15 mouse cellular contexts compared by ENCODE assay signal in genomic region chr5:127339016-127339435, GRCm38 (mm10).
DNase-seq lines count a peak whose midpoint lies in the region; ATAC-seq and TF ChIP-seq lines count a peak whose summit lies in the region.
"Had no signal": no experiment of that assay in that cellular context is flagged by ENCODE, and none has a peak within 500 bp of the region (broad histone marks: within the 10 kb centered on the region; RNA-seq: fewer than 3 reads in every experiment).

No protein-coding gene starts in this region.

- no peak overlapping the region for H3K9ac ChIP-seq in kidney, postnatal 0 days (ENCODE audit: low read depth, low read length)
- H3K9ac ChIP-seq in midbrain, embryonic 13.5 days (replicated peaks) = no peak overlapping the region
- H3K9ac ChIP-seq: liver, embryonic 15.5 days had no signal

- no peaks in the 10 kb centered on the region for H3K36me3 ChIP-seq in kidney, postnatal 0 days (ENCODE audit: insufficient read depth, low read length)
- H3K36me3 ChIP-seq in hindbrain, embryonic 10.5 days = no peaks in the 10 kb centered on the region
- no peaks in the 10 kb centered on the region for H3K36me3 ChIP-seq in midbrain, embryonic 13.5 days
- H3K36me3 ChIP-seq: liver, embryonic 15.5 days had no signal

- H3K9me3 ChIP-seq in kidney, postnatal 0 days (replicated peaks; ENCODE audit: low read length) = no peaks in the 10 kb centered on the region
- H3K9me3 ChIP-seq in hindbrain, embryonic 10.5 days = no peaks in the 10 kb centered on the region
- no peaks in the 10 kb centered on the region for H3K9me3 ChIP-seq in midbrain, embryonic 13.5 days
- H3K9me3 ChIP-seq: liver, embryonic 15.5 days had no signal

- WGBS in kidney, postnatal 0 days = 12% methylated on average over 5 of the region's 5 CpGs
- 2% methylated on average over 5 of the region's 5 CpGs for WGBS in hindbrain, embryonic 10.5 days
- WGBS in midbrain, embryonic 13.5 days = 2% methylated on average over 5 of the region's 5 CpGs

- ATAC-seq in kidney, postnatal 0 days (replicated peaks; ENCODE audit: low FRiP score, low read depth) = no peak
- no peak for ATAC-seq in midbrain, embryonic 13.5 days
- no peak for ATAC-seq in megakaryocyte-erythroid progenitor cell, adult 5-6 weeks (replicated peaks; ENCODE audit: low FRiP score, low TSS enrichment, poor library complexity, severe bottlenecking)

- no peak overlapping the region for H3K4me2 ChIP-seq in kidney, postnatal 0 days (ENCODE audit: low read length)
- no peak overlapping the region for H3K4me2 ChIP-seq in midbrain, embryonic 13.5 days (replicated peaks)
- H3K4me2 ChIP-seq: liver, embryonic 15.5 days had no signal

- no peaks in the 10 kb centered on the region for H3K4me1 ChIP-seq in kidney, postnatal 0 days (replicated peaks; ENCODE audit: insufficient read depth, low read length)
- peaks cover 64% of the 10 kb centered on the region for H3K4me1 ChIP-seq in hindbrain, embryonic 10.5 days (replicated peaks)
- H3K4me1 ChIP-seq in midbrain, embryonic 13.5 days (replicated peaks) = peaks cover 44% of the 10 kb centered on the region
- H3K4me1 ChIP-seq: liver, embryonic 15.5 days had no signal

- DNase-seq in kidney, postnatal 0 days (ENCODE audit: low spot score) = peak; percentile 16
- no peak for DNase-seq in kidney, postnatal 10 days
- DNase-seq in embryo, embryonic 11 days = peak; percentile 60
- DNase-seq in hindbrain, embryonic 10.5 days (ENCODE audit: low spot score) = no peak
- DNase-seq in thymus, postnatal 36 days = no peak
- DNase-seq in urinary bladder, postnatal 36 days (ENCODE audit: low spot score in 2 of 2) = no peak
- DNase-seq: B cell, adult 2 months; heart, adult 11 months; right cerebral cortex, postnatal 14 days had no signal

- H3K27me3 ChIP-seq in kidney, postnatal 0 days (ENCODE audit: insufficient read depth, low read length) = no peaks in the 10 kb centered on the region
- no peaks in the 10 kb centered on the region for H3K27me3 ChIP-seq in hindbrain, embryonic 10.5 days (ENCODE audit: insufficient read depth, poor library complexity, severe bottlenecking)
- no peaks in the 10 kb centered on the region for H3K27me3 ChIP-seq in midbrain, embryonic 13.5 days
- H3K27me3 ChIP-seq: liver, embryonic 15.5 days had no signal

- H3K27ac ChIP-seq in kidney, postnatal 0 days = no peak overlapping the region
- H3K27ac ChIP-seq in hindbrain, embryonic 10.5 days = peak overlapping the region; percentile 76
- peak overlapping the region; percentile 53 for H3K27ac ChIP-seq in midbrain, embryonic 13.5 days
- H3K27ac ChIP-seq: layer of hippocampus, adult 2 months; liver, embryonic 15.5 days had no signal

- no peak overlapping the region for H3K4me3 ChIP-seq in kidney, postnatal 0 days (replicated peaks; ENCODE audit: low read depth, low read length)
- H3K4me3 ChIP-seq in hindbrain, embryonic 10.5 days = peak overlapping the region; percentile 13; the same call in 1 of the 2 replicates
- H3K4me3 ChIP-seq in midbrain, embryonic 13.5 days (replicated peaks) = no peak overlapping the region
- H3K4me3 ChIP-seq: erythroblast, embryonic 14.5 days; layer of hippocampus, adult 2 months; liver, embryonic 15.5 days; myocyte had no signal

- no peak for TF ChIP-seq CTCF in kidney, postnatal 0 days (IDR thresholded peaks at IDR 0.05; ENCODE audit: low read depth)

Comparison
In these comparisons a context has a peak if more than half of its experiments do, and no peak if none do; other contexts are left out.
1. DNase-seq: peak in kidney, postnatal 0 days (single experiment) and embryo, embryonic 11 days (single experiment); none in kidney, postnatal 10 days (single experiment), hindbrain, embryonic 10.5 days (single experiment), thymus, postnatal 36 days (0 of 2) and urinary bladder, postnatal 36 days (0 of 2).